Mouse (Mus musculus) embryo, embryonic 10 days (tissue): Measurements from ENCODE around the gene Kdm6b.

Experiments used
- DNase-seq: peaks from one replicate; pipeline ENCODE4 v3.0.0-alpha.2; 2015; ENCODE audit warnings: low spot score

The Kdm6b gene

DNA sequence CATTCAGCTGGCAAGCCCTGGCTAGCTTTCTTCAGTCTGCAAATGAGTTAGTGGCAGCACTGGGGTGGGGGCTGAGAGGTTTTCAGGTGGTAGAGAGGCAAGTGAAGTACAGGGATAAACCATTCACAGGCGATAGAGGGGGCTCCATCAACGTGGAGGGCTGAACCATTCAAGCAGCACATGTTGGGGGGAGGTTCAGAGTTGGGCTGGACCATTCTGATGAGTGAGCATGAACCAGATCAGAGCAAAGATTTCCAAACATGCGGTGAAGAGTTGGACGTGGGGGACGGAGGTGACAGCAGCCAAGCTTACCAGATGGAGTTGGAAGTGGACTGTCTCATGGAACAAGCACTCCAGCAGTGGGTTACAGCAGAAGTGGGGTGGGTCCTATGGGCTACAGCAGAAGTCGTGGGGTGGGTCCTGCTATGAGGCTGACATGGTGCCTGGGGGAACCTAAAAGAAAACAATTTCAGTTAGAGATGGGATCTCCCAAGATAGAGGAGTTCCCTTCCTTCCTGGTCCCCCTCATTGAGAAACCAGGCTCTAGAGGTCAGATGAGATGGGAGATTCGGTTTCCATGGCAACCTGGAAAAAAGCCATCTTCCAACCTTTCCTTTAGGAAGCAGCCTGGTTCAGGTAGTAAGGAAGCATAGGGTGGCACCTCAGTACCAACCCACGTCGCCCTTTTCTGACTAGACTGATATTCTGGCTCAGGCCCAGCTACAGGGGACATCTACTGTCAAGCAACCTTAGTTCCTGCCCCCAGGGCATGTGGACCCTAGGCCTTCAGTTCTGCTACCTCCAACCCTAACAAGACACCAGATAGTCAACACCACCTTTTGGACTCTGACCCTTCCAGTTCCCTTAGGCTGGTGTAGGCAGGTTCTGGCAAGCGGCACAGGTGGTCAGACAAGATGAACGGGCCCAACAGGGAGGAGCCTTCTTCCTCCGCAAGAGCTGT is at the start of gene Kdm6b:
Gene Kdm6b (minus strand): TSS at position 455 of the 961 bp plus-strand sequence.
- peak; percentile 76 for DNase-seq

GRCm38 (mm10) chr11:69461568-69461967 is 48.1 kb upstream of the Kdm6b start:
- DNase-seq, result no peak

DNA sequence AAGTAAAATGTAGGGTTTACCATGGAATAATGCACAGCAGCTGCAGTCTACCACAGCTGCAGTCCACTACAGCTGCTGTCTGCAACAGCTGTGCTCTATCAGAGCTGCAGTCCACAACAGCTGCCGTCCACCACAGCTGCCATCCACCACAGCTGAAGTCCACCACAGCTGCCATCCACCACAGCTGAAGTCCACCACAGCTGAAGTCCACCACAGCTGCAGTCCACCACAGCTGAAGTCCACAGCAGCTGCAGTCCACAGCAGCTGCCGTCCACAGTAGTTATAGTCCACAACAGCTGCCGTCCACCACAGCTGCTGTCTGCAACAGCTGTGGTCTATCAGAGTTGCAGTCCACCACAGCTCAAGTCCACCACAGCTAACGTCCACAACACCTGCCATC is 46.4 kb upstream of the Kdm6b start:
- DNase-seq, result no peak

- DNase-seq, result peak; percentile 63
These were observed 43.6 kb upstream of the Kdm6b start for GRCm38 (mm10) chr11:69457006-69457579.

- DNase-seq, result peak; percentile 39
These were observed 38.8 kb upstream of the Kdm6b start for GRCm38 (mm10) chr11:69452114-69452867.

- DNase-seq, result no peak
These were observed 33.8 kb upstream of the Kdm6b start for GRCm38 (mm10) chr11:69447299-69447698.

GRCm38 (mm10) chr11:69443328-69443727 is 29.9 kb upstream of the Kdm6b start:
- DNase-seq, result peak; percentile 39

- DNase-seq, result no peak
These were observed 23.8 kb upstream of the Kdm6b start for GRCm38 (mm10) chr11:69437291-69437690.

DNA sequence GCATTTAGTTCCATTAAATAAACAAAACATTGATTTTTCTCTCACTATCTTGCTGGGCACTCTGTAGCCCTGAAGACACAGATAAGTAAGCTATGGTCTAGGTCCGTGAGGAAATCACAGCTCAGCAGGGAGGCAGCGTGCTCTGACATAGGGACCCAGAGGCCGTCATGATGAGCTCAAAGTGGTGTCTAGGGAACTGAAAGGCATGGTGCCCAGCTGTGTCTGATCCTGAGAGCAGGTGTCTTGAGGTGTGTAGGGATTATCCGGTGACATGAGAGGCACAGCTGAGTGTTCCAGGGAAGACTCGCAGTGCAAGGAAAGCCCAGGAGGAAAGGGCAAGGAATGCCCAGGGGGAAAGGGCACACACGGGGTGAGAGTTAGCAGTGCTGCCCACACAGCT is 19.7 kb upstream of the Kdm6b start:
- DNase-seq, result no peak

DNA sequence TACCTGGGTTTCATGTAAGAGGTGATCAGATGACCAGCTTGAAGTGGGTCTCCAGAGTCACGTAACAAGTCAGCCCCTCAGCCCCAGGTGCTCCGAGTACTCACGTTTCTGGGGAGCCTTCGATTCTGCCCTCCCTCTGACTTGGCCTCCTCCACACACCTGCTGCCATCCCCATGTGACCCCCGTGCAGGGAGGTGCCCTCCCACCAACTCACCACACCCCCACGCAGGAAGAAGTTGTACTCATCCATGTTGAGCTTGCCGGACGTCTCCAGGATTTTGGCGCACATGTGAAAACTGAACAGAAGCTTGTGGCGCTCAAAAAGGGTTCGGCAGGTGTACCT is 19.1 kb upstream of the Kdm6b start:
- DNase-seq, result no peak

DNA sequence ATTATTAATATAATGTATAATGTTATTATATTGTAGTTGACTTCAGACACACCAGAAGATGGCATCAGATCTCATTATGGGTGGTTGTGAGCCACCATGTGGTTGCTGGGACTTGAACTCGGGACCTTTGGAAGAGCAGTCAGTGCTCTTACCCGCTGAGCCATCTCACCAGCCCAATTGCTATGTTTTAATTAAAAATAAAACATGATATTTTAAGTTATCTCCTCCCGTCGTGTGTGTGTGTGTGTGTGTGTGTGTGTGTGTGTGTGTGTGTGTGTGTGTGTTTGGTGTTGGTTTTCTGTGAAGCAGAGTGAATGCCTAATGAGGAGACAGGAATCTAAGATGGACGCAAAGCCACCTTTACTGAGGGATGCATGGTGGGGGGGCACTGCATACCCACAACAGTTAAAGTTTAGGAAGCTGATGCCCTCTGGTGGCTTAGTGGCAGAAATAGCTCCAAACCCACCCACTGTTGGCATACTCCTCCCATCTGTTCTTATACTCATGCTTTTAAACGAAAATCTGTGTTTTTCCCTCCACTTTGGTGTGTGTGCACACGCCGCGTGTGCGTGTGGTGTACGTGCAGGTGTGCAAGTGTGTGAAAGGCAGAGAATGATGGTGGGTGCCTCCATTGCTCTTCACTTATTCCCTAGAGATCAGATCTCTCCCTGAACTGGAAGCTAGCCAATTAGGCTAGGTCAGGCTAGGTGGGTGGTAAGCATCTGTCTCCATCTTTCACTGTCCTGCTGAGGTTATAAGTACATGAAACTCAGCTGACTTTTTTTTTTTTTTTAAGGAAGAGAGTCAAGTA is 18.6 kb upstream of the Kdm6b start:
- peak; percentile 92 for DNase-seq

- DNase-seq, result no peak
These were observed 17.2 kb upstream of the Kdm6b start for GRCm38 (mm10) chr11:69430631-69431030.

DNA sequence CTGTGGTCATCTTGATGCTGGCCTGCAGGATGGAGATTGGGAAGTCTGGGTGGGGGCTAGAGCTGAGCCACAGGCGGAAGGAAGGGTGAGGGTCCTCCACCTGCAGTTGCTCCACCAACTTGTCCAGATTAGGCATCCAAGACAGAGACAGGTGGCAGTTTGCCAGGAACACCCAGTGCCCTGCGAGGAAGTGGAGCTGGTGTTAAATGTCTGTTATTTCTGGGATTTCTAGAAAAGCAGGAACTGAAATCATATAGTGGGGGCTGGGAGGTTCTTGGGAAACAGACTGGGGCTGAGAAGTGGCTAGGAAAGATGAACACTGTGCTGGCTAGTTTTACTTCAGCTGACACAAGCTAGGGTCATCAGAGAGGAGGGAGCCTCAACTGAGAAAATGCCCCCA is 15.8 kb upstream of the Kdm6b start:
- no peak for DNase-seq

DNA sequence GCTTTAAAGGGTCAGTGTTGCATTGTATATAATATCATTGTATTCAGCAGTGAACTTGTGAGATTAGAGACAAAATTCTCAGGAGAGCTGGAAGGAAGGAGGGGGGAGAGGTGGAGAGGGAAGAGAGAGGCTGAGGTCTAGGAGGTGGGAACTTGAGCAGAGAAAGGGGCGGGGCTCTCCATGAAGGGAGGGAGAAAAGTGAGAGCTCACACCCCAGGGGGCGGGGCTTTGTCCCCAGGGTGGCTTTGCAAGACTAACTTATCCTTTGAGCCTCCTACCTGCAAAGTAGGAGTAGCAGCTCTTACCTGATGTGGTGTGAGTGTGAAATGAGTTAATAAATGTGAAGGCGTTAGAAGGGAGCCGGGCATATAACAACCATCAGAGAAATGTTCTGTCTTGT is 15.3 kb upstream of the Kdm6b start:
- DNase-seq, result peak; percentile 42

- no peak for DNase-seq
These were observed 12.8 kb upstream of the Kdm6b start for GRCm38 (mm10) chr11:69426246-69426645.

DNA sequence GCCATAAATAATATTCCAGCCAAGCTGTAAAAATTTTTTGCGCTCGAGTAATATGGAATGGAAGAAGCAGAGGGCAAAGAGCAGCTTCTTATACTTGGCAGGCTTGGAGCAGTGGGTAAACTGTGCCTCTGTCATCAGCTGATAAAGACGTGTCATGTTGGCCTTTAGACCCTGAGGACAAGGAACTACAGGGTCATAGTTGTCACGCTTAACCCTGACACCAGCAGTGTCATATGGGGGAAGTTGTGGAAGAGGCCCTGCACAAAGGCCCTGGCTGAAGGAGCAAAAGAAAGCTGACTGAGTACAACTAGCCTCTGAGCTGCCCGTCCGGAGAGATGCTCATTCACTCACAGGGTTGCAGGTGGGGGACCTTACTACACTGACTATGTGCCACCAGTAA is 10.4 kb upstream of the Kdm6b start:
- no peak for DNase-seq

DNA sequence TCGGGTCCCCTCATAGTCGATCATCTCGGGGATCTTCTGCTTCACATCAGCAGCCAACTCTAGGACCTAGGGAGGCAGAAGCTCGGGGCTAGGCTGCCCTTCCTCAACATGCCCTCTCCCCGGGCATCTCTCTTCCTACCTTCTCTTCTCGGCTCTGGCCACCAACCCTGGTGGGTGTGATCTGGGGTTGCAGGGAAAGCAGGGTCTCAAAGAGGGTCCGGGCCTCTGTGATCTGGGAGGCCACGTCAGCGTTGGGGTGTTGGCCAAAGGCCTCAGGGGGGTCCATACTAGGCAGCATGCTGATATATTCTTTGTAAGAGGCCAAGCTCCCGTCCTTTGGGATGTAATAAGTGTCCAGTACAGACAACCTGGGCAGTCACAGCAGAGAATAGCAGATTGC is 9.4 kb upstream of the Kdm6b start:
- no peak for DNase-seq

DNA sequence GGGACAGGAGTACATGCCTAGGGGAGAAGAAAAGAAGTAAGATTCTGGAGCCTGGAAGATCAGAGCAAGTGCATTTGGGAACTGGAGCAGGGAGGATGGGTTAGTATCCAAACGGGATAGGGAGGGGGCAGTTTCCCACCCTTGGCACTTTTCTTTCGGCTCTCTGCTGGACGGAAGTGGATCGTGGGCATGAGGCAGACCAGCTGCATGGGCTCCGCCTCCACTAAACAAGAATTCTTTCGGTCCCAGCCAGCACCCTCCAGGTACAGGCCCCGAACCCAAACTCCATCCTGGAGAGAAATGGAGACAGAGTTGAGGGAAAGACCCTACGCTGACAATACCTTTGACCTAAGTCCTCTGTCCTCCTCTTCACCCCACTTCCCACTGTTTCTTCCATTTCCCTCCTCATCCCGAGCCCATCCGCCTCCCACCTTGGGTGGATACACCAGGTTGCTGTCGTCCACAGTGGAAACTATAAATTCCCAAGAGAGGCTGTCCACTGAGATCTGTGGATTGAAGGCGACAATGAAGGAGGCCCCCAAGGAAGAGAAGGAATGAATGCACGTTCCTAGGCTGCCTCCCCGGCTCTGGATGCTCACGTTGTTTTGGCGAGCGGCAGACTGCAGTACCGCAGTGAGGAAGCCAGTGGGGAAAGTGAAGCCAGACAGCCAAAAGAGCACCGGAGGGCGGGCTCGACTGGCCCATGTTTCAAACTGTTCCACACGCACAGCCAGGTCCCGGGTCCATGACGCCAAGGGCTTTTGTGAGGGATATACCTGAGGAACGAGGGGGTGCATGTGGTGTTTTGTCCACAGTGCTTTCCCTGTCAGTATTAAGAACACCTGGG is 7.9 kb upstream of the Kdm6b start:
- peak; percentile 48 for DNase-seq

DNA sequence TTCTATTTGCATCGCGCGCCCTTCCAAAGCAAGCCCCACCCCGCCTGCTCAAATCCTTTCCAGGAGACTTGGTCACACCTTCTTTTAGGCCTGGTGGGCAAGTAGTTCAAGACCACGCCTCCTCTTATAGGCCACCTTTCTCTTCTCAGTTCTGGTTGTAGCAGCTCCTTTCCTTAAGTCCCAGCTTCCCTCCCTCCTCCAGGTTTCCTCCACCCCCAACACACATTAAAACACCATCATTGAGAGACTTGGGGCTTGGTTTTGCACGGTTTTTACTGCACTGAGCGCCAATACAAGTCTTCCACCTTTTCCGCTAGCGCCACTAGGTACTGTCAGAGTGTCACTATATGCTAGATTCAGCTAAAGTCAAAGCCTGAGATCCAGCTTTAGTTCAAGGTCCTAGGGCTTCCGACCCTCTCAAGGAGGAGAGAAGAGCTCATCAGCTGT is 7.1 kb upstream of the Kdm6b start:
- DNase-seq, result no peak

GRCm38 (mm10) chr11:69419813-69420553 is 6.5 kb upstream of the Kdm6b start:
- DNase-seq, result peak; percentile 66
